ENCODE assay signal across 12 mouse cellular contexts in the genomic region with DNA sequence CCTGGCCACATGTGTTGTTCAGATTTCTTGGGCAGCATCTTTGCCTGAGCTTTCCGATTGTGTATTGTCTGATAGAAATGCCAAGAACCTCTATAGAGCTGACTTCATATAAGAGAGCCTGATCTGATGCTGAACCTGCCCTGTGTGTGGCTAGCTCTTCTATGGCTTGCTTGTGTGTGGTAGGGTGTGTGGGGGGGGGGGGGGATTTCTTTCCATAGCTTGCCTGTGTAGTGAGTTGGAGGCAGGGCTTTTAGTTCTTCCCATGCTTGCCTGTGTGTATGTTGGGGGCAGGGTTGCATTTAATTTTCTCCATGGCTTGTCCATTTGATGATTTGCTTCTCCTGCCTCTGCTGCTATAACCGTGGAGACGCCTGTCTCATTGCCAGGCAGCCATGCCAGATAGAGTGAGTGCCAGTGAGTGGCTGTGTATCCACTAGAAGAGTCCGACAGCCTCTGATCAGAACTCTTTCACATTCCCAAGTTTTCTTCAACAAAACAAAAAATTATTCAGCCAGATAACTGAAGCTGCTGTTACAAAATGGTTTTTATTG. TPM values are rescaled to one million over a fixed set of nuclear protein-coding genes. Genes with fewer than 3 reads are reported as not detected.
DNase-seq lines count a peak whose midpoint lies in the region; ATAC-seq and TF ChIP-seq lines count a peak whose summit lies in the region.
"Had no signal": no experiment of that assay in that cellular context is flagged by ENCODE, and none has a peak within 500 bp of the region (broad histone marks: within the 10 kb centered on the region; RNA-seq: fewer than 3 reads in every experiment).

No protein-coding gene starts in this region.

- TF ChIP-seq CTCF in liver, postnatal 0 days (IDR thresholded peaks at IDR 0.05; ENCODE audit: low read depth): no peak

- DNase-seq in gastrocnemius, postnatal 14 days: peak; percentile 49
- DNase-seq in gastrocnemius, postnatal 4 days (ENCODE audit: low spot score in 2 of 2): no peak
- no peak for DNase-seq in liver, postnatal 0 days
- DNase-seq in hindbrain, embryonic 14.5 days (ENCODE audit: low spot score): peak; percentile 44
- DNase-seq in lung, postnatal 10 days: peak; percentile 91
- DNase-seq in adrenal gland, postnatal 14 days: no peak
- DNase-seq: kidney, postnatal 36 days; right cerebral cortex, postnatal 14 days had no signal

- peaks cover 97% of the 10 kb centered on the region for H3K36me3 ChIP-seq in liver, embryonic 12.5 days
- H3K36me3 ChIP-seq in liver, postnatal 0 days (replicated peaks; ENCODE audit: insufficient read depth, low read length): peaks cover 73% of the 10 kb centered on the region
- H3K36me3 ChIP-seq in hindbrain, embryonic 14.5 days (replicated peaks; ENCODE audit: control insufficient read depth, insufficient read depth): peaks cover 93% of the 10 kb centered on the region

- H3K4me3 ChIP-seq in liver, embryonic 12.5 days: no peak overlapping the region
- H3K4me3 ChIP-seq in liver, postnatal 0 days (ENCODE audit: low read depth, low read length): no peak overlapping the region
- no peak overlapping the region for H3K4me3 ChIP-seq in hindbrain, embryonic 14.5 days (replicated peaks; ENCODE audit: low read length)

- 0 out of 2 replicates have a peak, but pooled peaks cover 3% of the 10 kb centered on the region for H3K4me1 ChIP-seq in liver, embryonic 12.5 days
- no peaks in the 10 kb centered on the region for H3K4me1 ChIP-seq in liver, postnatal 0 days (ENCODE audit: insufficient read depth)
- peaks cover 2% of the 10 kb centered on the region; the same call in 1 of the 2 replicates for H3K4me1 ChIP-seq in hindbrain, embryonic 14.5 days (replicated peaks; ENCODE audit: control insufficient read depth, insufficient read depth, low read length)

- intact Hi-C loops in gastrocnemius, postnatal 14 days (cut with DNase I; ENCODE audit: low total_unique reads): no loop called here

- no peak overlapping the region for H3K9ac ChIP-seq in liver, embryonic 12.5 days
- no peak overlapping the region for H3K9ac ChIP-seq in liver, postnatal 0 days (replicated peaks)
- H3K9ac ChIP-seq in hindbrain, embryonic 14.5 days: no peak overlapping the region

- no peaks in the 10 kb centered on the region for H3K27me3 ChIP-seq in liver, embryonic 12.5 days (replicated peaks)
- H3K27me3 ChIP-seq in liver, postnatal 0 days (ENCODE audit: insufficient read depth, low read length): no peaks in the 10 kb centered on the region
- no peaks in the 10 kb centered on the region for H3K27me3 ChIP-seq in hindbrain, embryonic 14.5 days (ENCODE audit: control insufficient read depth, insufficient read depth, low read length)

- TF ChIP-seq EP300 in liver, postnatal 0 days (IDR thresholded peaks at IDR 0.05; ENCODE audit: low read depth): no peak

- no peak overlapping the region for H3K4me2 ChIP-seq in liver, embryonic 12.5 days
- H3K4me2 ChIP-seq in liver, postnatal 0 days (ENCODE audit: low read depth, low read length): no peak overlapping the region
- no peak overlapping the region for H3K4me2 ChIP-seq in hindbrain, embryonic 14.5 days (replicated peaks)

- no peak for ATAC-seq in liver, embryonic 12.5 days
- ATAC-seq in liver, postnatal 0 days: no peak
- no peak for ATAC-seq in hindbrain, embryonic 14.5 days (ENCODE audit: low FRiP score)
- ATAC-seq in inflammation-experienced regulatory T-cells, adult 6 months: no peak

- H3K27ac ChIP-seq in liver, embryonic 12.5 days: peak overlapping the region; percentile 13; the same call in 1 of the 2 replicates
- no peak overlapping the region for H3K27ac ChIP-seq in liver, postnatal 0 days (ENCODE audit: low read depth)
- peak overlapping the region; percentile 51 for H3K27ac ChIP-seq in hindbrain, embryonic 14.5 days

- H3K9me3 ChIP-seq in liver, embryonic 12.5 days (replicated peaks): no peaks in the 10 kb centered on the region
- no peaks in the 10 kb centered on the region for H3K9me3 ChIP-seq in liver, postnatal 0 days (ENCODE audit: low read length)
- no peaks in the 10 kb centered on the region for H3K9me3 ChIP-seq in hindbrain, embryonic 14.5 days (ENCODE audit: control insufficient read depth, low read length)

- WGBS in liver, embryonic 12.5 days (ENCODE audit: insufficient replicate concordance): 77% methylated on average over 4 of the region's 4 CpGs
- 84% methylated on average over 4 of the region's 4 CpGs for WGBS in liver, postnatal 0 days (ENCODE audit: insufficient replicate concordance)
- 69% methylated on average over 4 of the region's 4 CpGs for WGBS in hindbrain, embryonic 14.5 days

RNA-seq across cellular contexts. Expression of a gene that starts 28.4 kb away (rescaled TPM):
- under 1 TPM; 0.27 to 0.55 TPM for total RNA-seq in gastrocnemius, postnatal 14 days (2021)
- under 1 TPM; 0.16 to 0.29 TPM for total RNA-seq in gastrocnemius, postnatal 4 days (2021)
- polyA plus RNA-seq in liver, embryonic 12.5 days (2016; fragmentation: Nextera tagmentation; extraction: Ambion mirVana): 0.31 and 0.49 TPM in 2 replicates
- 0.07 and 0.17 TPM in 2 replicates for polyA plus RNA-seq in liver, postnatal 0 days (2015; fragmentation: Nextera tagmentation; extraction: Ambion mirVana)
- polyA plus RNA-seq in hindbrain, embryonic 14.5 days (2014; fragmentation: Nextera tagmentation; extraction: Ambion mirVana): 0.09 and 0.41 TPM in 2 replicates
- total RNA-seq in adrenal gland, postnatal 14 days (2021): 0.23 TPM in 1 of 2 replicates, not detected in the other
- polyA plus RNA-seq in inflammation-experienced regulatory T-cells, adult 6 months (2017; shearing (Covaris generic)): under 1 TPM in 1 of 3 experiments, not detected in 2; 0.09 TPM

RNA-seq across cellular contexts. Expression of a gene that starts 29.0 kb away (rescaled TPM):
- 10 to 100 TPM; 78.0 to 90.0 TPM for total RNA-seq in gastrocnemius, postnatal 14 days (2021)
- 100 to 1,000 TPM; 142 to 155 TPM for total RNA-seq in gastrocnemius, postnatal 4 days (2021)
- 198 and 216 TPM in 2 replicates for polyA plus RNA-seq in liver, embryonic 12.5 days (2016; fragmentation: Nextera tagmentation; extraction: Ambion mirVana)
- polyA plus RNA-seq in liver, postnatal 0 days (2015; fragmentation: Nextera tagmentation; extraction: Ambion mirVana): 74.2 and 86.1 TPM in 2 replicates
- polyA plus RNA-seq in hindbrain, embryonic 14.5 days (2014; fragmentation: Nextera tagmentation; extraction: Ambion mirVana): 210 and 221 TPM in 2 replicates
- total RNA-seq in adrenal gland, postnatal 14 days (2021): 210 and 211 TPM in 2 replicates
- 100 to 1,000 TPM; 197 to 242 (median 205) TPM for polyA plus RNA-seq in inflammation-experienced regulatory T-cells, adult 6 months (2017; shearing (Covaris generic))

RNA-seq across cellular contexts. Expression of a gene that starts 39.5 kb away (rescaled TPM):
- total RNA-seq in gastrocnemius, postnatal 14 days (2021): not detected
- not detected for total RNA-seq in gastrocnemius, postnatal 4 days (2021)
- polyA plus RNA-seq in liver, embryonic 12.5 days (2016; fragmentation: Nextera tagmentation; extraction: Ambion mirVana): not detected in 2 replicates
- polyA plus RNA-seq in liver, postnatal 0 days (2015; fragmentation: Nextera tagmentation; extraction: Ambion mirVana): not detected in 2 replicates
- 0.58 and 0.94 TPM in 2 replicates for polyA plus RNA-seq in hindbrain, embryonic 14.5 days (2014; fragmentation: Nextera tagmentation; extraction: Ambion mirVana)
- total RNA-seq in adrenal gland, postnatal 14 days (2021): not detected in 2 replicates
- polyA plus RNA-seq in inflammation-experienced regulatory T-cells, adult 6 months (2017; shearing (Covaris generic)): not detected
- total RNA-seq: heart, adult 18-20 months; liver, adult 2 months had no signal
- polyA plus RNA-seq: liver, adult 2 months had no signal

RNA-seq across cellular contexts. Expression of a gene that starts 59.6 kb away (rescaled TPM):
- total RNA-seq in gastrocnemius, postnatal 14 days (2021): 10 to 100 TPM; 20.7 to 28.3 TPM
- 10 to 100 TPM; 32.4 to 32.9 TPM for total RNA-seq in gastrocnemius, postnatal 4 days (2021)
- 26.6 and 28.0 TPM in 2 replicates for polyA plus RNA-seq in liver, embryonic 12.5 days (2016; fragmentation: Nextera tagmentation; extraction: Ambion mirVana)
- polyA plus RNA-seq in liver, postnatal 0 days (2015; fragmentation: Nextera tagmentation; extraction: Ambion mirVana): 22.8 and 23.4 TPM in 2 replicates
- 53.3 and 58.1 TPM in 2 replicates for polyA plus RNA-seq in hindbrain, embryonic 14.5 days (2014; fragmentation: Nextera tagmentation; extraction: Ambion mirVana)
- total RNA-seq in adrenal gland, postnatal 14 days (2021): 29.4 and 35.4 TPM in 2 replicates
- 10 to 100 TPM; 41.4 to 46.8 (median 44.1) TPM for polyA plus RNA-seq in inflammation-experienced regulatory T-cells, adult 6 months (2017; shearing (Covaris generic))

Comparison
In these comparisons a context has a peak if more than half of its experiments do, and no peak if none do; other contexts are left out.
1. DNase-seq: peak in gastrocnemius, postnatal 14 days (single experiment), hindbrain, embryonic 14.5 days (single experiment) and lung, postnatal 10 days (single experiment); none in gastrocnemius, postnatal 4 days (0 of 2), liver, postnatal 0 days (single experiment) and adrenal gland, postnatal 14 days (single experiment).